ENCODE assay signal across 18 mouse cellular contexts in the genomic region with DNA sequence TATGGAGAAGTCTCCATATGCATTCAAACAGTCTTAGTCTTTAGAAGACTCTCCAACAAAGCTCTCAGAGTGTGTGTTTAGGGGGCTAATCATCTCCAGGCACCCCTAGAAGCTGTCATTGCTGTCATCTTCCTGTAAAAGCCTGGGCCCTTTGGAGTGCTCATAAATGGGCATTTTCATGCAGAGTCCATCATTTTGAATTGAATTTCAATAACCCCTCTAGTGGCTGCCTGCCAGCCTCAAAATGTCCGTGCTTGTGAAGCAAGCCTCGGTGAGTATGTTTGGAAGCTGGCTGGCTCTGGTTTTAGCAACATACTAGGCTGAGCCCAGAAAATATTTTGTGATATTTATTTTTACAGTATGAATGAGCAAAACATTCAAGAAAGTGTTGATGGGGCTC.
DNase-seq lines count a peak whose midpoint lies in the region; ATAC-seq and TF ChIP-seq lines count a peak whose summit lies in the region.
"Had no signal": no experiment of that assay in that cellular context is flagged by ENCODE, and none has a peak within 500 bp of the region (broad histone marks: within the 10 kb centered on the region; RNA-seq: fewer than 3 reads in every experiment).

No protein-coding gene starts in this region.

- ATAC-seq in embryonic facial prominence, embryonic 14.5 days (ENCODE audit: low read depth) = no peak
- ATAC-seq in lung, embryonic 14.5 days (ENCODE audit: insufficient read depth) = no peak

- DNase-seq in embryonic facial prominence, embryonic 14.5 days (ENCODE audit: low spot score) = peak; percentile 83
- DNase-seq in embryonic facial prominence, embryonic 10.5 days (ENCODE audit: low spot score) = no peak
- DNase-seq in lung, embryonic 14.5 days = peak; percentile 59
- DNase-seq in lung, adult 2 months = no peak
- DNase-seq in brain, adult 2 months (ENCODE audit: low read depth, low spot score) = peak; percentile 16
- DNase-seq in lung, postnatal 10 days = peak; percentile 60
- no peak for DNase-seq in gastrocnemius, postnatal 10 days
- DNase-seq in liver = no peak
- DNase-seq: adrenal gland, postnatal 10 days; cerebellum, adult 8-10 months; gastrocnemius, postnatal 14 days; heart, adult 2 months; kidney, adult 11 months; kidney, postnatal 10 days had no signal

- WGBS in embryonic facial prominence, embryonic 14.5 days = 37% methylated on average over 2 of the region's 2 CpGs
- WGBS in embryonic facial prominence, embryonic 10.5 days = 85% methylated on average over 2 of the region's 2 CpGs
- 52% methylated on average over 2 of the region's 2 CpGs for WGBS in lung, embryonic 14.5 days
- WGBS in lung, adult 2 months = 69% methylated on average over 2 of the region's 2 CpGs

- H3K4me1 ChIP-seq in embryonic facial prominence, embryonic 14.5 days (ENCODE audit: control insufficient read depth, insufficient read depth, low read length) = no peaks in the 10 kb centered on the region
- H3K4me1 ChIP-seq in embryonic facial prominence, embryonic 10.5 days = no peaks in the 10 kb centered on the region
- H3K4me1 ChIP-seq in lung, embryonic 14.5 days (ENCODE audit: insufficient read depth) = no peaks in the 10 kb centered on the region
- no peaks in the 10 kb centered on the region for H3K4me1 ChIP-seq in lung, adult 2 months (ENCODE audit: control insufficient read depth, insufficient read depth, low read length)
- H3K4me1 ChIP-seq: heart, embryonic 15.5 days; neural tube, embryonic 13.5 days had no signal

- TF ChIP-seq CTCF in lung, embryonic 14.5 days (IDR thresholded peaks at IDR 0.05; ENCODE audit: low read depth) = no peak
- no peak for TF ChIP-seq CTCF in lung, adult 2 months (IDR thresholded peaks at IDR 0.05; ENCODE audit: insufficient read depth, low read length)

- no peak overlapping the region for H3K9ac ChIP-seq in embryonic facial prominence, embryonic 14.5 days (ENCODE audit: low read depth, low read length)
- no peak overlapping the region for H3K9ac ChIP-seq in lung, embryonic 14.5 days
- H3K9ac ChIP-seq: heart, embryonic 15.5 days; neural tube, embryonic 13.5 days had no signal

- H3K27me3 ChIP-seq in embryonic facial prominence, embryonic 14.5 days (replicated peaks; ENCODE audit: control insufficient read depth, insufficient read depth, low read length) = no peaks in the 10 kb centered on the region
- H3K27me3 ChIP-seq in embryonic facial prominence, embryonic 10.5 days (replicated peaks; ENCODE audit: low read depth, poor library complexity, severe bottlenecking) = no peaks in the 10 kb centered on the region
- no peaks in the 10 kb centered on the region for H3K27me3 ChIP-seq in lung, embryonic 14.5 days (ENCODE audit: insufficient read depth, low read length)
- H3K27me3 ChIP-seq: CH12.LX; heart, embryonic 15.5 days; neural tube, embryonic 13.5 days had no signal

- H3K27ac ChIP-seq in embryonic facial prominence, embryonic 14.5 days (replicated peaks; ENCODE audit: low read depth, low read length) = no peak overlapping the region
- H3K27ac ChIP-seq in embryonic facial prominence, embryonic 10.5 days (replicated peaks) = no peak overlapping the region
- H3K27ac ChIP-seq in lung, embryonic 14.5 days (ENCODE audit: low read depth) = no peak overlapping the region
- H3K27ac ChIP-seq: heart, adult 2 months; heart, embryonic 15.5 days; left cerebral cortex, adult 2 months; neural tube, embryonic 13.5 days had no signal

- H3K4me2 ChIP-seq in embryonic facial prominence, embryonic 14.5 days (ENCODE audit: low read depth, low read length) = no peak overlapping the region
- H3K4me2 ChIP-seq in lung, embryonic 14.5 days = no peak overlapping the region
- H3K4me2 ChIP-seq: heart, embryonic 15.5 days; neural tube, embryonic 13.5 days had no signal

- H3K4me3 ChIP-seq in embryonic facial prominence, embryonic 14.5 days (ENCODE audit: low read depth, low read length) = no peak overlapping the region
- H3K4me3 ChIP-seq in embryonic facial prominence, embryonic 10.5 days = no peak overlapping the region
- no peak overlapping the region for H3K4me3 ChIP-seq in lung, embryonic 14.5 days (ENCODE audit: low read depth, low read length)
- no peak overlapping the region for H3K4me3 ChIP-seq in lung, adult 2 months (replicated peaks; ENCODE audit: extremely low read depth, low read depth, low read length)
- H3K4me3 ChIP-seq: heart, adult 2 months; heart, embryonic 15.5 days; left cerebral cortex, adult 2 months; neural tube, embryonic 13.5 days had no signal

- H3K9me3 ChIP-seq in embryonic facial prominence, embryonic 14.5 days (ENCODE audit: control insufficient read depth, low read length) = no peaks in the 10 kb centered on the region
- H3K9me3 ChIP-seq in embryonic facial prominence, embryonic 10.5 days = no peaks in the 10 kb centered on the region
- no peaks in the 10 kb centered on the region for H3K9me3 ChIP-seq in lung, embryonic 14.5 days (ENCODE audit: low read depth, low read length)
- H3K9me3 ChIP-seq: heart, embryonic 15.5 days; neural tube, embryonic 13.5 days had no signal

- TF ChIP-seq POLR2A in lung, adult 2 months (IDR thresholded peaks at IDR 0.05; ENCODE audit: borderline replicate concordance, extremely low read depth, low read depth, low read length) = no peak

- H3K36me3 ChIP-seq in embryonic facial prominence, embryonic 14.5 days (ENCODE audit: control insufficient read depth, insufficient read depth, low read length) = no peaks in the 10 kb centered on the region
- H3K36me3 ChIP-seq in embryonic facial prominence, embryonic 10.5 days (replicated peaks) = no peaks in the 10 kb centered on the region
- no peaks in the 10 kb centered on the region for H3K36me3 ChIP-seq in lung, embryonic 14.5 days (ENCODE audit: insufficient read depth)
- H3K36me3 ChIP-seq: heart, embryonic 15.5 days; neural tube, embryonic 13.5 days had no signal

Comparison
In these comparisons a context has a peak if more than half of its experiments do, and no peak if none do; other contexts are left out.
1. DNase-seq: peak in embryonic facial prominence, embryonic 14.5 days (single experiment), lung, embryonic 14.5 days (single experiment), brain, adult 2 months (single experiment) and lung, postnatal 10 days (single experiment); none in embryonic facial prominence, embryonic 10.5 days (single experiment), lung, adult 2 months (single experiment), gastrocnemius, postnatal 10 days (single experiment) and liver (single experiment).